Mouse (Mus musculus): ENCODE measurements around the gene Luzp1.

The Luzp1 gene

DNA sequence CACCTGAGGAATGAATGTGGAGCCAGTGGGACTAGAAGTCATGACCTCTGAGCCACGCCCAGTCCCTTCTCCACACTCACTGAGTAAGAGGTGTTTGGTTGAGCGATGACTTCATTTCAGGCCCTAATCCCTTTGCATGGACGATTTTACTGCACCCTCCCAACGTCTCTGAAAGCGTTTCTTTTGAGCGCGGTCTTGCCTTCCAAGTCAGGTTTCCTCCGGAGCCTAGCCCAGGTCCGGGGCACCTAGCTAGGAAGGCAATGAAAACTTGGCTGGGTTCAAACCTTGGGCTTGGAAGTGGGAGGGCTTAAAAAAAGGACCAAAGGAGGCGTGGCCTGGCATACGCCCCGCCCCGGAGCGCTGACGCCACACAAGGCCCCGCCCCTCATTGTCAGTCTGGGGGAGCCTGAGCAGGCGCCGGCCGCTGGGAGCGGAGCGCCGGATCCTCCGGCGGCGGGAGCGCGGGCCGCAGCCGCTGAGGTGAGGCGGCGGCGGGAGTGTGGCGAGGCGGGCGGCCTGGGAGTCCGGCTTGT is at the start of gene Luzp1:
Luzp1 (plus strand) TSS at position 391 of the 533 bp plus-strand sequence.
- in situ Hi-C loops (cut with MboI, MseI) = no loop called here

DNA sequence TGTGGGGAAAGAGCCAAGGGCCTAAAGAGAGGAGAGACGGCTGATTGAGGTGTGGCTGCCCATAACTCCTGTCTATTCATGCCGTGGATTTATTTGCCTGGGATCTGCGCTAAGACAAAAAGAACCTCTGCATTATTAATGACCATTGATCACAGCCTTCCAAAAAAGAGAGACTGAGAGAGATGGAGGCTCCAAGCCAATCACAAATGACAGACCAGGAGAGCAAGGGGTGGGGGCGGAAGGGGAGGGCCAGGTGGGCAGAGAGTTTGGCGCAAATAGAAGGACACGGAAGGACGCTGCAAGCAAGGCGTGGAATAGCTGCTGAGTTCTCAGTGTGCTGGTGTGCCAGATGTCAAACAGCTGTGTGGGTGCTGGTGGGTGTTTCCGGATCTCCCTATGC is 46.3 kb upstream of the Luzp1 start, which contains the start of gene Htr1d:
Htr1d (plus strand) TSS at position 301 of the 400 bp plus-strand sequence.
- in situ Hi-C loops (cut with MboI, MseI) = no loop called here

DNA sequence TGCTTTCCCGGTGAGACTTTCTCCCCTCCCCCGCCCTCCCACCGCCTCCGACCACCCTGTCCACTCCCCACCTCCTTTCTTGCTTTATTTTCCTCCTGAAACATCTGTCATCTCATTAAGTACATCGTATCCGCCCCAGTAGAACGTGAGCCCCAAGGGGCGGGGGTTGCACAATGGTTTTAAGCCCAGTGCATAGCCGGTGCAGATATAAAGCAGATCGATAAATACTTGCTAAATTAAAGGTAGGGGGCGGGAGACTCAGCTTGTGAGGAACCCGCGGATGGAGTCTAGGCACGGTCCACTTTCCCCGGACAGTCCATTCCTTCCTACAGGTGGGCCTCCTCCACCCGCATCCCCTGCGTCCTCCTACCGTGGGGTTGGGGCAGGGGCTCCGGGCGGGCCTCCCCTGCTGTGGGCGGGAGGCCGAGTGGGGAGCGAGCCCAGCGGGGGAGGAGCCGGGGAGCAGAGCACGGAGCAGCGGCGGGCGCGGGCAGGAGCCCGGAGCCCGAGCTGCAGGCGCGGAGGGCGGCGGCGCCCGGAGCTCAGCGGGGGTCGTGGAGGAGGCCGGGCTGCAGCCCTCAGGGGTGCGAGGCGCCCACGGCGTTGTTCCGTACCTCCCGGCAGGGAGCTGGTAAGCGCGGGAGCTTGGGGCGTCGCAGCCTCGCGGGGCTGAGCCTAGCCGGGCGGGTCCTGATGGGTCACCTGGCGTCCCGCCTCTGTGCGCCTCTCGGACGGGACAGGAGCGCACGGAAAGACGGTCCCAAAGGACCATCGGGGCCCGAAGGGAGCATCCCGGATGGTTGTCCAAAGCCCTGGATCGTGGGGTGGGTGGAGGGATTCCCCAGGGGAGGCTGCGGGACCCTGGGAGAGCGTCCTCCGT is 45.2 kb upstream of the Luzp1 start:
- in situ Hi-C loops (cut with MboI, MseI) = no loop called here

DNA sequence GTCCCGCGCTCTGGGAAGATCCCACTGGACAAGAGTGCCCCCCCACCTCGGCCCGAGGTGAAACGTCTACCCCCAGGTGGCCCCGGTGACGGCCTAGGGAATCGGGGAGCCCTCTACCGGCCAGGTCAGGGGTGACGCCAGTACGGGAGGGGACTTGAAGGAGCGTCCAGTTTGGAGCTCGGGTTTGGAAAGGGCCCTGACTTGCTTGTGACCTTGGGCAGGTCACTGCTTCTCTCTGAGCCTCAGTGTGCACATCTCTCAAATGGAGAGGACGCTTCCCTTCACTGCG is 44.6 kb upstream of the Luzp1 start:
- in situ Hi-C loops (cut with MboI, MseI) = no loop called here

DNA sequence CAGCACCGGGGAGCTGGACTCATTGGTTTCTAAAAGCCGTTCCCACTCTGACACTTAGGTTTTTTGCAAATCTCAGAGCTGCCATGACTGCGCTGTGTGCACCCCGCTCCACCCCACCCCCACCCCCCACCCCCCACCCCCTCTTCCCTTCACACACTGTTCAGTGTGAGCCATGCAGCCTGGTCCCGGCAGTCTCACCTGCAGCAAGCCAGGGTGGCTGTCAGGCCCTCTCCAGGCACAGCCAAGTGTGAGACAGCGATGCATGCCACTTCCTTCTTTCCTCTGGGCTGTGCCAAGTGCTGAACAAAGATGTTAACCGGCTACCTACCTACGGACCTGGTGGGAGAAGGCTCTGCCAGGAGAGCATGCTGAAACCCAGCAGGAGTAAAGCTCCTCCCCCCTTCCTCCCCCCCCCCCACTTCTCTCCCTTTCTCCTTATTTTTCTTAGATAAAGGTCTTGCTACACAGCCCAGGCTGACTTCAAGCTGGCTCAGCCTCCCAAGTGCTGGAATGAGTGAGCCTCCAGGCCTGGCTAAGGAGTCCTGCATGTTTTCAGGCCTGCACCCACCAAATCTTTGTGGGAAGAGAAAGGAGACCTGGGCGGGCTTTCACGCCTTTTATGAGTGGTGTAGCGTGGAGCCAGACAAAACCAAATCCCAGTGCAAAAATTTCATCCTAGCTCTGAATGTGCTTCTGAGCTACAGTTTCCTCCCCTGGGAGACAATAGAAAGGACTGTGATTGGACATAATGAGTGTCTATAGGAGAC is 38.8 kb upstream of the Luzp1 start:
- in situ Hi-C loops (cut with MboI, MseI) = no loop called here

DNA sequence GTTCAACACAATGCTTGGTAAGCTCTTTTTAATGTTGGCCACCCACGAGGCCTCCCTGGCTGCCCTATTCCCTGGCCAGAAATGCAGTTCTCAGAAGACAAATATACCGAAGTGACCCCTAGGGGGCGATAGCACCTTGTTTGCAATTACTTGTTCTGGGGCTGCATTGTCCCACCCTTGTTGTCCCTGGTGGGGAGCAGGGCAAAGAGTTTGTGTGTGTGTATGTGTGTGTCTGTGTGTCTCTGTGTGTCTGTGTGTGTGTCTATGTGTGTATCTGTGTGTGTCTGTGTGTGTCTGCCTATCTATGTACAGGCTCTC is 38.2 kb upstream of the Luzp1 start:
- in situ Hi-C loops (cut with MboI, MseI) = no loop called here

DNA sequence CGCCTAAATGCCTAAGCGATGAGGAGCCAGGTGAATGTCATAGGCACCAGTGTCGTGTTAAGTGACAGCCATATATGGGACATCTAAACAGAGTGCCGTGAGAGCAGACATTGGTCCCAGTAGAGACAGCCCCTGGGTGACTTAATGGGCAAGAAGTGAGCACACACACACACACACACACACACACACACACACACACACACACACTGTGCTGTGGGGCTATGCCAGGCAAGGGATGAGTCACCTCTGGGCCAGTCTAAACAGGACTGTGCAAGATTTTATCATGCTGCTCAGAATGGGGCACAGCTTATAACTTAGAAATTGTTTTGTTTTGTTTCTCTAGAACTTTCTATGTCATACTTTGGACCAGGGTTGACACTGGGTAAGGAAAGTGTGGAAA is 35.5 kb upstream of the Luzp1 start:
- in situ Hi-C loops (cut with MboI, MseI) = no loop called here

DNA sequence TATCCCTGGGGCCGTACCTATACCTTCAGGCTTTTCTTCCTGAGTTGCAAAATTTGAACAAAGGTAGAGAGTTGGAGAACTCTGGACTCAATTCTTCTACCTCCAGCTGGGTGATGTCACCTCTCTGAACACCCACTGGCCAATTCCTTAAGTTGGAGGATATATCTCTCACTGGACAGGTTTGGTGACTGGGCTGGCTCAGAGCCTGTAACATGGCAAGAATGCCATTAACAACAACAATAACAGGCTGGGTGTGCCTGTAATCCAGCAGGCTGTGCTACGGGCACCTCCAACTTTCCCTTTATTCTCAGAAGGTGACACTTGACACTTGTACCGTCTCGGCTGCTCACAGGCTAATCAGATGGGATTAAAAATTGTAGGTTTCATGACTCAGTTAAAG is 30.5 kb upstream of the Luzp1 start:
- in situ Hi-C loops (cut with MboI, MseI) = no loop called here

DNA sequence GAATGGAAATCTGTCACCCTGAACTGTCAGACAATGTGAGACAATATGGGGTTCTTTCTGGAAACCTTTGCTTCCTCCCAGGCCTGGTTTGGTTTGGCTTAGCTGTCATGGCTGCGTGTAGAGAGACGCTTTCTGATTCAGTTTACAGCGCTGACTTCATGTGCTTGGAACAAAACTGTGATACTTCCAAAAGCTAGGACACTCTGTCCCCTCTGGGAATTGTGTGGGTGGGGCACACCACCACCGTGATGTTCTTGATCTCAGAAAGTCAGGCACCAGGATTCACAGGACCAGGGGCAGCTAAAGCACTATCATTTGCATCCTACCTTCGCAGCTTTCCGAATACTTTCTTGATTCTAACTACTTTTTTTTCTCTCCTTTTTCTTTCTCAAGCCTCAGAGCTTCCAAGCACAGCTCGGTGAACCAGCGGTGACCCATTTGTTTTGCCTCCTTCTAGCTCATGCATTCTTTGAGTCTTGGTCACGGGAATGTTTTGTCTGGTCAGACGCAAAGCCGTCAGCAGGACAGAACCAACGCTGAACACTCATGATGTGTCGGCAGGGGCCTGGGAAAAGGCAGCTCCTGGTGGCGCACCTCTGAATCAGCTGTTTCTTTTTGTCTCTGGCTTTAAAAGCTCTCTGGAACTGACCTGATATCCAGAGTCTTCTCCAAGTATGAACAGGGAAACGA is 28.1 kb upstream of the Luzp1 start:
- in situ Hi-C loops (cut with MboI, MseI) = no loop called here

DNA sequence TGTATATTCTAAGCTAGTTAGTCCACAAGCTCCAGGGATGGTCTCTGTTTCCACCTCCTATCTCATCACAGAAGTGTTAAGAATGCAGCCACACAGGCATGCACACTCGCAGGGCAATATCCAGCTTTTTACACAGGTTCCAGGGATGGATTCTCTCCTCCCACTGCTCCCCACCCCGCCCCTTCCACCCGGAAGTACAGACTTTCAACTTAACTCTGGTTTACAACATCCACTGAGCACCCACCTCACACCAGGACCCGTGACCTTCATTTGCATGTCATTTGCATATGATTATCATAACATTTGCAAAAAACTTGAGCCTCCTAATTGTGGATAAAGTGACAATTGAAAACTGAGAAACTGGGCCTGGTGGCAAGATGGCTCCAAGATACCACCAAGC is 25.0 kb upstream of the Luzp1 start:
- in situ Hi-C loops (cut with MboI, MseI) = no loop called here

DNA sequence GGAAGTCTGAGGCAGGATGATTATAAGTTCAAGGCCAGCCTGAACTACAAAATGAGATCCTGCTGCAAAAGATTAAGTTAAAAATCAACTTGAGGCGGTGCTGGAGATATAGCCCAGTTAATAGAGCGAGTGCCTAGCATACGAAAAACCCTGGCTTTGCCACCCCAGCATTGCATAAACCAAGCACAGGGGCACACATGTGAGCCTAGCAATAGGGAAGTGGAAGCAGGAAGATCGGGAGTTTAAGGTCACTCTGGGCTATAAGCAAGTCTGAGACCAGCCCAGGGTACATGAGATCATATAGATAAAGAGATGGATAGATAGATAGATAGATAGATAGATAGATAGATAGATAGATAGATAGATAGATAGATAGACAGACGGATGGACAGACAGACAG is 19.8 kb upstream of the Luzp1 start:
- in situ Hi-C loops (cut with MboI, MseI) = loop anchor here (5.0 kb wide), 2 partner anchors 63 to 173 kb away; partner anchors contain the start of gene Lactbl1

DNA sequence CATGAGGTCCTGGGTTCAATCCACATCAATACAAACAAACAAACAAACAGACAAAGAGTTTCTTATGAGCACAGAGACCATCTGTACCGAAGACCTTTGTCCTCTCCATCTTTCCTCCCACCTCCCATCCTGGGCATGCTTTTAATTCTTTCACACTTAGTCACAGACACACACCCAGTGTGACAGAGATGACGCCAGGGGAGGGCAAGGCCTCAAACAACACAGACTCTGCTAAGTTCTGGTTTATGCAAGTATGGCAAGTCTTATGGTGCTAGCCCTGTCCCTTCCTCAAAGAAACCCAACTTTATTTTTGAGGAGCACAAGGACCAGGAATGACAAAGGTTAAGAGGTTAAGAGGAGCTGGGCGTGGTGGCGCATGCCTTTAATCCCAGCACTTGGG is 19.3 kb upstream of the Luzp1 start:
- in situ Hi-C loops (cut with MboI, MseI) = loop anchor here (5.0 kb wide), 2 partner anchors 62 to 172 kb away; partner anchors contain the start of gene Lactbl1

DNA sequence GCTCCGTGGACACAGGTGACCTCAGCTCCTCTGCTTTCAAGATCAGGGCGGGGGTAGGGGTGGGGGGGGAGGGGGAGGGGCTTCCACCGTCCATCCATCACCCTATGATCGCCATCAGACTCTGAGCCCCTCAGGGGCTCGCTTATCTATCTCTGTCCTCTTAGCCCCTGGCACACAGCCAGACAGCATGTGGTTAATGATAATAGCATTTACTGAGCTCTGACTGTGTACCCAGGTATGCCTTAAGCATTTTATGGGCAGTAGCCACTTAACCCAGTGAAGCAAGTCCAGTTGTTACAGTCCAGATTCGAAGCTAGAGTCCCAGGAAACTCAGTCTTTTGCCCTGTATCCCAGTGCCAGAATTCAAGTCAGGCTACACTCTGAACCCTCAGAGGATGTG is 18.0 kb upstream of the Luzp1 start:
- in situ Hi-C loops (cut with MboI, MseI) = loop anchor here (5.0 kb wide), 2 partner anchors 61 to 171 kb away; partner anchors contain the start of gene Lactbl1

DNA sequence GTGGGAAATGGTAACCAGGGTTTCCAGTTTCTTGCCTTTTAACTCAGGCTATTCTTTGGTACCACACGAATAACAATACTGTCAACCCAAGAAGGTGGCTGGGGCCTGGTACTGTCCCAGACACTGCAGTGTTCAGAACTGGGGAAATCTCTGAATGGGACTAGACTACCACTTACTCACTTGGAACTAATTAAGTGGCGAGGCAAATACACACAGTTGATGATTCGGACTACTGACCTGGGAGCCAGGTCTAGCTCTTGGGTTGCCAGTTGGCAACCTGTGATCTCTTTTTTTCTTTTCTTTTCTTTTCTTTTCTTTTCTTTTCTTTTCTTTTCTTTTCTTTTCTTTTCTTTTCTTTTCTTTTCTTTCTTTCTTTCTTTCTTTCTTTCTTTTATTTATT is 17.3 kb upstream of the Luzp1 start:
- in situ Hi-C loops (cut with MboI, MseI) = loop anchor here (5.0 kb wide), 2 partner anchors 60 to 170 kb away; partner anchors contain the start of gene Lactbl1

DNA sequence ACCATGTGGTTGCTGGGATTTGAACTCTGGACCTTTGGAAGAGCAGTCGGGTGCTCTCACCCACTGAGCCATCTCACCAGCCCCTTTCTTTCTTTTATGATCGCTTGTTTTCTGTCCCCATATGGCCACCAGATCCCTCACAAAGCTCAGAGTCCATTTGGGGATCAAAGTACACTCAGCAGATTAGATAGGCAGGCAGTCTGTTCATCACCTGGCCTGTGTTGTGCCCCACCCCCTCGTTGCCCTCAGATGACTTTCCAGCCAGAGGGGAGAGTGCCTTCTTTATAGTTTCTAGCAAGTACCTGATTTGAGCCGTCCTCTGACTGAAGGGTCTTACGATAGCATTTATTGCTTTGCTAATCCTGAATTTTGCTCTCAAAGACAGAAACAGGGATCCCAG is 16.8 kb upstream of the Luzp1 start:
- in situ Hi-C loops (cut with MboI, MseI) = loop anchor here (5.0 kb wide), 2 partner anchors 60 to 170 kb away; partner anchors contain the start of gene Lactbl1

DNA sequence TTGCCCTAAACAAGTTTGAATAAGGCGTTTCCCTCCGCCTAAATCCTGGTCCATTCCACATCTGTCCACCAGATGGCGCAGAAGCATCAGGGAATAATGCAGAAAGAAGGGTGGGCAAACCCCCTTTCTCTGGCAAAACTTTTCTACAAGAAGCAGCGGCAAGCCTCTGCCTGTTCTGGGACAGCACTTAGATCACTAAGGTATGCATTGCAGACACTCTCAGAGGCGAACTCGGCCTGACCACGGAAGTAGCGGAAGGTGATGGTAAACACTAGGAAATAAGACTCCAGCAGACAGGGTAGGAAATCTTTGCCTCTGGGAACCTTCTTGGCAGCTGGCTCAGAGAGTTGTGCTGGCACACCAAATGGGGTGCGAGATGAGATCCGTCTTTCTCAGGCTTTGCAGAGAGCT is 14.7 kb upstream of the Luzp1 start:
- in situ Hi-C loops (cut with MboI, MseI) = loop anchor here (5.0 kb wide), 2 partner anchors 57 to 167 kb away; partner anchors contain the start of gene Lactbl1

DNA sequence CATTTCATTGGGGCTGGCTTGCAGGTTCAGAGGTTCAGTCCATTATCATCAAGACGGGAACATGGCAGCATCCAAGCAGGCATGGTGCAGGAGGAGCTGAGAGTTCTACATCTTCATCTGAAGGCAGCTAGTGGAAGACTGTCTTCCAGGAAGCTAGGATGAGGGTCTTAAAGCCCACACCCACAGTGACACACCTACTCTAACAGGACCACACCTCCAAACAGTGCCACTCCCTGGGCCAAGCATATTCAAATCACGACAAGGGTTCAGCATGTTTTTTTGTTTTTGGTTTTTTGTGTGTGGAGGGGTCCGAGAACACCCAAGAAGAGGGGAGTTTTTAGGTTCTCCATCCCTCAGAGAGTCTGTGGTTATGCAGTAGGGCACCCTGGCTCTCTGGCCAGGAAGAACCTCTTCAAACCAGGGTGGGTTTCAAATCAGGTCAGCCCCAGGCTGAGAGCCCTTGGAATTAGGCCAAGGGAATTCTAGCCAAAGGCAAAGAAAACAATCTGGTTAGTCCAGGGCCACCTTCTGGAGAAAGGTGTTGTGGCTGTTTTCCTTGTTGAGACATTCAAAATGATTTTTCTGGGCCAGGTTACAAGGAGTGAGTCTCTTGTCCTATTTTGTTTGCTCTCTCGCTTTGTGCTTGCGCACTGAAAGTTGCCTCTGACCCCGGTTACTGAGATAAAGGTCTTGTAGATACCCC is 12.9 kb upstream of the Luzp1 start:
- in situ Hi-C loops (cut with MboI, MseI) = no loop called here

DNA sequence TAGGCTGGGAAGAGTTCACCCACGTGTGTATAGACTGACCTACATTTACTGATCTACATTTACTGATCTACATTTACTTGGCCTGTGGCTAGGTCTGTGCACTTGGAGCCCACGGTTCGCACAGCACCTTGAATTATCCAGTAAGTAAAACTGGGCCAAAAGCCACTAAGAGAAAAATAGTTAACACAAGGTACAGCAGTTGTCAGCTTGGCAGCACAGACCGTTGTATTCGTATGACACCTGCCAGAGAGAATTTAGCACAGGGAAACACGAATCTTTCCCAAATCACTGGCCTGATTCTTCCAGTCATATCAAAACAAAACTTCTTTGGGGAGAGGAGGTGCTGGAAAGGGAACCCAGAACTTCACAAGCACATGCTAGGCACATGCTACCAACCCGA is 11.3 kb upstream of the Luzp1 start:
- in situ Hi-C loops (cut with MboI, MseI) = no loop called here

DNA sequence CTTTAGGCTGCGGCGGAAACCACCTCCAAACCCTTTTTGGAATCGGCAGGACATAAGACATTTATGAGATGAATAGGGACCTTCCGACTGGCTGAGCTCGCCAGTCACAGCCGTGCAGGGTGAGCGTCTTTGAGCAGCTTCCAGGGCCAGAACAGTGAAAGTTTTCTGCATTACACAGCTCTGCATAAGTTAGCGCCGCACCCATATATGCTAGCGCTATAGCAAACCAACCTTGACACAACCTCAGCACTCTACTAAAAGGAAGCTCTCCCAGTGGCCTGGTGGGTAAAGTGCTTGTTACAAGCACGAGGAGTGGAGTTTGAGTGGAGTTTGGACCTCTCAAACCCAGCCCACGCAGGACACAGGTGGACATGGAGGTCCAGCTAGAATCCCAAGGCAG is 10.4 kb upstream of the Luzp1 start:
- in situ Hi-C loops (cut with MboI, MseI) = no loop called here

DNA sequence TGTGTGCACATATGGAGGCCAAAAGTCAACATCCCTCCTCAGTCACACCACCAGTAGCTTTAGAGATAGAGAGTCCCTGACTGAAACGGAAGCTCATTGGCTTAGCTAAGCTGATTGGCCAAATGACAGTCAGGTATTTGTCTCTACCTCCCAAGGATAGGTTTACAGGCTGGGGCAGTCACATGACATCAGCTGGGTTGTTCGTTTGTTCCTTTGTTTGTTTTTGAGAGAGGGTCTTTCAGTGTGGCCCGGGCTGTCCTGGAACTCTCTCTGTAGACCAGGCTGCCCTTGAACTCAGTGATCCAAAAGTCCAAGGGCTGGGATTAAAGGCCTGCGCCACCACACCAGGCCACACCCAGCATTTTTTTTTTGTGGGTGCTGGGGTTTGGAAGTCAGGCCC is 8.4 kb upstream of the Luzp1 start:
- in situ Hi-C loops (cut with MboI, MseI) = no loop called here

DNA sequence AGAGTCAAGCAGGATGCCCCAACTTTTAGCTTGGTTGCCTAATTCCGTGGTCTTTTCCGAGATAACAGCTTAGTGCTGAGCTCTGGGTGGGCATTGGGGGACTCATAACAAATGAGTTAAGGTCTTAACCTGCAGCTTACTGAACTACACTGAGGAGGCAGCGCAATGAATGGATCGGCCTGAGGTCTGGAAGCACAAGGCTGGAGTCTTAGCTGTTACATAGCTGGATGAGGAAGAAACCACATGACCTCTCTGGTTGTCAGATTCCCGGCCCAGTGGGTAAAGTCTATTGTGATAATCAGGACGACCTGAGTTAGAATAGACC is 7.8 kb upstream of the Luzp1 start:
- in situ Hi-C loops (cut with MboI, MseI) = no loop called here
